ENCODE assay signal across 23 mouse cellular contexts in the genomic region with DNA sequence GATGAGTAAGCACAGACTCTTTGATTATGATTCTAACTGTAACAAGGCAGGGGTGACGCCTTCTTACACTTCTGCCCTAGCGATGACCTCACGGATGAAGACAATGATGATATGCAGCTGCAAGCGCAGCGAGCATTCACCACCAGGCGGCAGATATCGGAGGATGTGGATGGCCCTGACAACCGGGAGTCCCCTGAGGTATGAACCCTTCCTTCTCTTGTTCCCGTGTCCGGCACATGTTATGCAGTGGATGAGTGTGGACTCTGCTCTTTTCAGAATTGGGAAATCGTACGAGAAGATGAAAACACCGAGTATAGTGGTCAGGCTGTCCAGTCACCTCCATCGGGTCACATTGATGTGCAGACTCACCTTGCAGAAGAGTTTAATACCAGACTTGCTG. TPM values are rescaled to one million over a fixed set of nuclear protein-coding genes. Genes with fewer than 3 reads are reported as not detected.
A peak's percentile ranks its signal among the peaks of the same experiment; 100 is the strongest.
DNase-seq lines count a peak whose midpoint lies in the region; ATAC-seq and TF ChIP-seq lines count a peak whose summit lies in the region.
"Had no signal": no experiment of that assay in that cellular context is flagged by ENCODE, and none has a peak within 500 bp of the region (broad histone marks: within the 10 kb centered on the region; RNA-seq: fewer than 3 reads in every experiment).

No protein-coding gene starts in this region.

- TF ChIP-seq CTCF in forebrain, postnatal 0 days (IDR thresholded peaks at IDR 0.05; ENCODE audit: low read depth) = no peak
- peak; percentile 50 for TF ChIP-seq CTCF in liver, postnatal 0 days (IDR thresholded peaks at IDR 0.05; ENCODE audit: low read depth)

- H3K27me3 ChIP-seq in forebrain, embryonic 12.5 days = no peaks in the 10 kb centered on the region
- H3K27me3 ChIP-seq in forebrain, postnatal 0 days (ENCODE audit: insufficient read depth, low read length) = no peaks in the 10 kb centered on the region
- H3K27me3 ChIP-seq in hindbrain, embryonic 12.5 days = no peaks in the 10 kb centered on the region
- no peaks in the 10 kb centered on the region for H3K27me3 ChIP-seq in hindbrain, embryonic 10.5 days (ENCODE audit: insufficient read depth, poor library complexity, severe bottlenecking)
- H3K27me3 ChIP-seq in liver, embryonic 13.5 days = no peaks in the 10 kb centered on the region
- no peaks in the 10 kb centered on the region for H3K27me3 ChIP-seq in liver, embryonic 12.5 days (replicated peaks)
- H3K27me3 ChIP-seq in liver, postnatal 0 days (ENCODE audit: insufficient read depth, low read length) = no peaks in the 10 kb centered on the region
- H3K27me3 ChIP-seq: limb, embryonic 15.5 days; neural tube, embryonic 15.5 days; Patski had no signal

- no peak for DNase-seq in forebrain, postnatal 0 days
- no peak for DNase-seq in hindbrain, embryonic 10.5 days (ENCODE audit: low spot score)
- DNase-seq in liver, embryonic 13.5 days = no peak
- DNase-seq in liver, postnatal 0 days = peak; percentile 64
- DNase-seq in adrenal gland, adult 2 months = no peak
- DNase-seq: adrenal gland, postnatal 36 days; cerebellum, adult 11-12 months; cerebellum, postnatal 25 days; embryo, embryonic 11 days; gastrocnemius, postnatal 14 days; lung, postnatal 4 days; thymus, postnatal 36 days had no signal

- H3K36me3 ChIP-seq in forebrain, embryonic 12.5 days (replicated peaks) = peaks cover 98% of the 10 kb centered on the region
- H3K36me3 ChIP-seq in forebrain, postnatal 0 days (ENCODE audit: insufficient read depth) = peaks cover 88% of the 10 kb centered on the region
- peaks cover 93% of the 10 kb centered on the region for H3K36me3 ChIP-seq in hindbrain, embryonic 12.5 days
- H3K36me3 ChIP-seq in hindbrain, embryonic 10.5 days = peaks cover 100% of the 10 kb centered on the region
- peaks cover 95% of the 10 kb centered on the region for H3K36me3 ChIP-seq in liver, embryonic 13.5 days
- H3K36me3 ChIP-seq in liver, embryonic 12.5 days = peaks cover 99% of the 10 kb centered on the region
- peaks cover 78% of the 10 kb centered on the region for H3K36me3 ChIP-seq in liver, postnatal 0 days (replicated peaks; ENCODE audit: insufficient read depth, low read length)

- WGBS in forebrain, embryonic 12.5 days = 93% methylated on average over 14 of the region's 14 CpGs
- WGBS in forebrain, postnatal 0 days = 92% methylated on average over 14 of the region's 14 CpGs
- WGBS in hindbrain, embryonic 12.5 days = 92% methylated on average over 14 of the region's 14 CpGs
- WGBS in hindbrain, embryonic 10.5 days = 92% methylated on average over 14 of the region's 14 CpGs
- WGBS in liver, embryonic 13.5 days (ENCODE audit: insufficient replicate concordance) = 85% methylated on average over 14 of the region's 14 CpGs
- WGBS in liver, embryonic 12.5 days (ENCODE audit: insufficient replicate concordance) = 92% methylated on average over 14 of the region's 14 CpGs
- 80% methylated on average over 14 of the region's 14 CpGs for WGBS in liver, postnatal 0 days (ENCODE audit: insufficient replicate concordance)

- TF ChIP-seq EP300 in liver, postnatal 0 days (IDR thresholded peaks at IDR 0.05; ENCODE audit: low read depth) = peak; percentile 43; the same call in 1 of the 2 replicates

- no peak overlapping the region for H3K9ac ChIP-seq in forebrain, embryonic 12.5 days
- no peak overlapping the region for H3K9ac ChIP-seq in forebrain, postnatal 0 days
- H3K9ac ChIP-seq in hindbrain, embryonic 12.5 days = no peak overlapping the region
- H3K9ac ChIP-seq in liver, embryonic 13.5 days = no peak overlapping the region
- no peak overlapping the region for H3K9ac ChIP-seq in liver, embryonic 12.5 days
- no peak overlapping the region for H3K9ac ChIP-seq in liver, postnatal 0 days (replicated peaks)
- H3K9ac ChIP-seq: limb, embryonic 15.5 days; neural tube, embryonic 15.5 days had no signal

- no peak overlapping the region for H3K27ac ChIP-seq in forebrain, embryonic 12.5 days
- H3K27ac ChIP-seq in forebrain, postnatal 0 days (ENCODE audit: low read depth, low read length) = no peak overlapping the region
- no peak overlapping the region for H3K27ac ChIP-seq in hindbrain, embryonic 12.5 days
- no peak overlapping the region for H3K27ac ChIP-seq in hindbrain, embryonic 10.5 days
- H3K27ac ChIP-seq in liver, embryonic 13.5 days = no peak overlapping the region
- H3K27ac ChIP-seq in liver, embryonic 12.5 days = no peak overlapping the region
- H3K27ac ChIP-seq in liver, postnatal 0 days (ENCODE audit: low read depth) = peak overlapping the region; percentile 82
- H3K27ac ChIP-seq: forebrain, embryonic 10.5 days; kidney, postnatal 0 days; limb, embryonic 15.5 days; neural tube, embryonic 15.5 days had no signal

- H3K4me1 ChIP-seq in forebrain, embryonic 12.5 days = no peaks in the 10 kb centered on the region
- H3K4me1 ChIP-seq in forebrain, postnatal 0 days (ENCODE audit: insufficient read depth) = no peaks in the 10 kb centered on the region
- H3K4me1 ChIP-seq in hindbrain, embryonic 12.5 days = no peaks in the 10 kb centered on the region
- no peaks in the 10 kb centered on the region for H3K4me1 ChIP-seq in hindbrain, embryonic 10.5 days (replicated peaks)
- H3K4me1 ChIP-seq in liver, embryonic 13.5 days (replicated peaks) = no peaks in the 10 kb centered on the region
- no peaks in the 10 kb centered on the region for H3K4me1 ChIP-seq in liver, embryonic 12.5 days
- peaks cover 4% of the 10 kb centered on the region for H3K4me1 ChIP-seq in liver, postnatal 0 days (ENCODE audit: insufficient read depth)
- H3K4me1 ChIP-seq: forebrain, embryonic 10.5 days; limb, embryonic 15.5 days; neural tube, embryonic 15.5 days had no signal

- no peak overlapping the region for H3K4me3 ChIP-seq in forebrain, embryonic 12.5 days (replicated peaks)
- no peak overlapping the region for H3K4me3 ChIP-seq in forebrain, postnatal 0 days (ENCODE audit: low read depth, low read length)
- H3K4me3 ChIP-seq in hindbrain, embryonic 12.5 days = no peak overlapping the region
- no peak overlapping the region for H3K4me3 ChIP-seq in hindbrain, embryonic 10.5 days
- no peak overlapping the region for H3K4me3 ChIP-seq in liver, embryonic 13.5 days (replicated peaks)
- no peak overlapping the region for H3K4me3 ChIP-seq in liver, embryonic 12.5 days
- no peak overlapping the region for H3K4me3 ChIP-seq in liver, postnatal 0 days (ENCODE audit: low read depth, low read length)
- H3K4me3 ChIP-seq: forebrain, embryonic 10.5 days; limb, embryonic 15.5 days; neural tube, embryonic 15.5 days had no signal

- H3K9me3 ChIP-seq in forebrain, embryonic 12.5 days = no peaks in the 10 kb centered on the region
- H3K9me3 ChIP-seq in forebrain, postnatal 0 days (ENCODE audit: low read length) = no peaks in the 10 kb centered on the region
- no peaks in the 10 kb centered on the region for H3K9me3 ChIP-seq in hindbrain, embryonic 12.5 days (replicated peaks)
- no peaks in the 10 kb centered on the region for H3K9me3 ChIP-seq in hindbrain, embryonic 10.5 days
- H3K9me3 ChIP-seq in liver, embryonic 13.5 days (replicated peaks) = no peaks in the 10 kb centered on the region
- H3K9me3 ChIP-seq in liver, embryonic 12.5 days (replicated peaks) = no peaks in the 10 kb centered on the region
- H3K9me3 ChIP-seq in liver, postnatal 0 days (ENCODE audit: low read length) = no peaks in the 10 kb centered on the region
- H3K9me3 ChIP-seq: forebrain, embryonic 10.5 days; limb, embryonic 15.5 days; neural tube, embryonic 15.5 days had no signal

- 0 out of 2 replicates have a peak, but pooled peaks have one; percentile 30 for ATAC-seq in forebrain, embryonic 12.5 days (ENCODE audit: low FRiP score)
- ATAC-seq in forebrain, postnatal 0 days = no peak
- 0 out of 2 replicates have a peak, but pooled peaks have one; percentile 32 for ATAC-seq in hindbrain, embryonic 12.5 days (ENCODE audit: low FRiP score)
- peak; percentile 25; the same call in 1 of the 2 replicates for ATAC-seq in liver, embryonic 13.5 days (ENCODE audit: low read depth)
- ATAC-seq in liver, embryonic 12.5 days = no peak
- ATAC-seq in liver, postnatal 0 days = peak; percentile 100
- ATAC-seq: CD4-positive, CD25-positive, alpha-beta regulatory T cell, adult 4 months; midbrain, embryonic 16.5 days; Patski had no signal

- H3K4me2 ChIP-seq in forebrain, embryonic 12.5 days = no peak overlapping the region
- no peak overlapping the region for H3K4me2 ChIP-seq in forebrain, postnatal 0 days (ENCODE audit: low read depth)
- no peak overlapping the region for H3K4me2 ChIP-seq in hindbrain, embryonic 12.5 days (replicated peaks)
- H3K4me2 ChIP-seq in liver, embryonic 13.5 days = no peak overlapping the region
- no peak overlapping the region for H3K4me2 ChIP-seq in liver, embryonic 12.5 days
- H3K4me2 ChIP-seq in liver, postnatal 0 days (ENCODE audit: low read depth, low read length) = no peak overlapping the region
- H3K4me2 ChIP-seq: heart, embryonic 11.5 days; limb, embryonic 15.5 days; neural tube, embryonic 15.5 days had no signal

RNA-seq across cellular contexts. Expression of a gene that starts 59.1 kb away (rescaled TPM):
- polyA plus RNA-seq in forebrain, embryonic 12.5 days (2016; fragmentation: Nextera tagmentation; extraction: Ambion mirVana) = 731 and 774 TPM in 2 replicates
- 391 and 472 TPM in 2 replicates for total RNA-seq in forebrain, postnatal 0 days (2014; rRNA removed)
- 180 and 278 TPM in 2 replicates for polyA plus RNA-seq in forebrain, postnatal 0 days (2015; fragmentation: Nextera tagmentation; extraction: Ambion mirVana)
- 704 and 727 TPM in 2 replicates for polyA plus RNA-seq in hindbrain, embryonic 12.5 days (2016; fragmentation: Nextera tagmentation; extraction: Ambion mirVana)
- 556 and 636 TPM in 2 replicates for polyA plus RNA-seq in hindbrain, embryonic 10.5 days (2016; fragmentation: Nextera tagmentation; extraction: Ambion mirVana)
- polyA plus RNA-seq in liver, embryonic 13.5 days (2015; fragmentation: Nextera tagmentation; extraction: Ambion mirVana) = 114 and 134 TPM in 2 replicates
- 173 and 176 TPM in 2 replicates for polyA plus RNA-seq in liver, embryonic 12.5 days (2016; fragmentation: Nextera tagmentation; extraction: Ambion mirVana)
- polyA plus RNA-seq in liver, postnatal 0 days (2015; fragmentation: Nextera tagmentation; extraction: Ambion mirVana) = 56.7 and 70.3 TPM in 2 replicates
- total RNA-seq in adrenal gland, adult 2 months (2021) = 100 to 1,000 TPM; 393 to 436 TPM
- polyA plus RNA-seq in adrenal gland, adult 2 months (2012; rRNA removed) = 139 and 169 TPM in 2 replicates

Comparison
In these comparisons a context has a peak if more than half of its experiments do, and no peak if none do; other contexts are left out.
1. ATAC-seq: peak in forebrain, embryonic 12.5 days (single experiment), hindbrain, embryonic 12.5 days (single experiment), liver, embryonic 13.5 days (single experiment) and liver, postnatal 0 days (single experiment); none in forebrain, postnatal 0 days (single experiment) and liver, embryonic 12.5 days (single experiment).